Mouse (Mus musculus): Measurements from ENCODE around the gene Fnbp1.

DNA sequence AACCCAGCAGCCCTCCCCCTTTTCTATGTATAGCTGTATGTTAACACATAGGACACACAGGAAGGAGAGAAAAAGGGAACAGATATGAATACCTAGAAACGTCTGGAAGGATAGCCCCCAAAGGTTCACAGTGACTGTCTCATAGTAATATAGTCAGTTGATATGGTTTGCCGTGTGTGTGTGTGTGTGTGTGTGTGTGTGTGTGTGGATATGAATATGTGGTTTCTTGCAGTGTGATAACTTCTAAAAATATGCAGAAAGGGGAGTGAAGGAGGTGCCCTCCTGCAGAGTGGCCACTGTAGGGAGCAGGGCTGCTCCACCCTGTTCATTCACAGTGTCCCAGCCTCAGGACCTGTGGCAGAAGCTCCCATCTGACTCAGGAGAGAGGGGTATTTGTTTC is 136.4 kb downstream of the Fnbp1 start:
- no peak for TF ChIP-seq CTCF (conservative IDR thresholded peaks at IDR 0.05; ENCODE audit: insufficient read depth, insufficient read length, low read depth, low read length)
- TF ChIP-seq POLR2A (IDR thresholded peaks at IDR 0.05; ENCODE audit: low read depth, low read length), result no peak
